Mouse (Mus musculus): ENCODE data around the gene Usp53. TPM values are rescaled to one million over a fixed set of nuclear protein-coding genes. Genes with fewer than 3 reads are reported as not detected.

The Usp53 gene
- polyA plus RNA-seq, 1 experiment from 2014 or later = 1.8 TPM

GRCm38 (mm10) chr3:122923147-122923546 lies 61.2 kb downstream of the Usp53 start:
- H3K4me3 ChIP-seq (ENCODE audit: inconsistent target) = no peak overlapping the region
- H3K79me2 ChIP-seq (ENCODE audit: inconsistent target) = peaks cover 22% of the 10 kb centered on the region
- no peak overlapping the region for H3K27ac ChIP-seq
- no peaks in the 10 kb centered on the region for H3K36me3 ChIP-seq (ENCODE audit: inconsistent target)
- WGBS (ENCODE audit: missing documents) = 92% methylated on average over 7 of the region's 7 CpGs

- Histone ChIP-seq H3K79me2 (ENCODE audit: inconsistent target) (peaks cover 22% of the 10 kb centered on the region), H3K27ac (no peak overlapping the region), H3K36me3 (ENCODE audit: inconsistent target) (no peaks in the 10 kb centered on the region), H3K4me3 (ENCODE audit: inconsistent target) (no peak overlapping the region)
- 93% methylated on average over 8 of the region's 8 CpGs for WGBS (ENCODE audit: missing documents)
Observed at GRCm38 (mm10) chr3:122921676-122922527, 62.4 kb downstream of the Usp53 start.

GRCm38 (mm10) chr3:122920572-122921435 lies 63.5 kb downstream of the Usp53 start:
- Histone ChIP-seq H3K36me3 (ENCODE audit: inconsistent target) (no peaks in the 10 kb centered on the region), H3K4me3 (ENCODE audit: inconsistent target) (no peak overlapping the region), H3K27ac (no peak overlapping the region), H3K79me2 (ENCODE audit: inconsistent target) (peaks cover 12% of the 10 kb centered on the region)
- 61% methylated on average over 8 of the region's 8 CpGs for WGBS (ENCODE audit: missing documents)

GRCm38 (mm10) chr3:122919260-122919659 lies 65.0 kb downstream of the Usp53 start, which contains the start of gene Gm10959:
Gm10959 (minus strand) TSS chr3:122919360.
- WGBS (ENCODE audit: missing documents) = 89% methylated on average over 7 of the region's 8 CpGs
- Histone ChIP-seq H3K27ac (no peak within 1 kb of the TSS), H3K4me3 (ENCODE audit: inconsistent target) (no peak within 1 kb of the TSS), H3K79me2 (ENCODE audit: inconsistent target) (no peaks in the 10 kb centered on the region), H3K36me3 (ENCODE audit: inconsistent target) (no peaks in the 10 kb centered on the region)

- 0% methylated on average over 2 of the region's 2 CpGs for WGBS (ENCODE audit: missing documents)
- H3K4me3 ChIP-seq (ENCODE audit: inconsistent target) = no peak overlapping the region
- no peak overlapping the region for H3K27ac ChIP-seq
- no peaks in the 10 kb centered on the region for H3K79me2 ChIP-seq (ENCODE audit: inconsistent target)
- H3K36me3 ChIP-seq (ENCODE audit: inconsistent target) = no peaks in the 10 kb centered on the region
Observed at GRCm38 (mm10) chr3:122918672-122919071, 65.6 kb downstream of the Usp53 start.

- no peaks in the 10 kb centered on the region for H3K36me3 ChIP-seq (ENCODE audit: inconsistent target)
- WGBS (ENCODE audit: missing documents) = 90% methylated on average over 6 of the region's 6 CpGs
- no peak overlapping the region for H3K4me3 ChIP-seq (ENCODE audit: inconsistent target)
- no peaks in the 10 kb centered on the region for H3K79me2 ChIP-seq (ENCODE audit: inconsistent target)
- no peak overlapping the region for H3K27ac ChIP-seq
Observed at GRCm38 (mm10) chr3:122916191-122916680, 68.1 kb downstream of the Usp53 start.

GRCm38 (mm10) chr3:122915493-122915892 lies 68.8 kb downstream of the Usp53 start:
- Histone ChIP-seq H3K27ac (no peak overlapping the region), H3K36me3 (ENCODE audit: inconsistent target) (no peaks in the 10 kb centered on the region), H3K4me3 (ENCODE audit: inconsistent target) (no peak overlapping the region), H3K79me2 (ENCODE audit: inconsistent target) (no peaks in the 10 kb centered on the region)
- WGBS (ENCODE audit: missing documents) = 36% methylated on average over 4 of the region's 5 CpGs

GRCm38 (mm10) chr3:122907841-122908240 lies 76.5 kb downstream of the Usp53 start:
- H3K27ac ChIP-seq = no peak overlapping the region
- H3K36me3 ChIP-seq (ENCODE audit: inconsistent target) = no peaks in the 10 kb centered on the region
- no peak overlapping the region for H3K4me3 ChIP-seq (ENCODE audit: inconsistent target)
- WGBS (ENCODE audit: missing documents) = 95% methylated on average over 2 of the region's 2 CpGs
- no peaks in the 10 kb centered on the region for H3K79me2 ChIP-seq (ENCODE audit: inconsistent target)

- H3K4me3 ChIP-seq (ENCODE audit: inconsistent target) = no peak overlapping the region
- WGBS (ENCODE audit: missing documents) = 48% methylated on average over 12 of the region's 12 CpGs
- H3K79me2 ChIP-seq (ENCODE audit: inconsistent target) = no peaks in the 10 kb centered on the region
- H3K27ac ChIP-seq = no peak overlapping the region
- no peaks in the 10 kb centered on the region for H3K36me3 ChIP-seq (ENCODE audit: inconsistent target)
Observed at GRCm38 (mm10) chr3:122903746-122904433, 80.4 kb downstream of the Usp53 start.

- no peak overlapping the region for H3K4me3 ChIP-seq (ENCODE audit: inconsistent target)
- no peaks in the 10 kb centered on the region for H3K36me3 ChIP-seq (ENCODE audit: inconsistent target)
- 72% methylated on average over 6 of the region's 6 CpGs for WGBS (ENCODE audit: missing documents)
- no peaks in the 10 kb centered on the region for H3K79me2 ChIP-seq (ENCODE audit: inconsistent target)
- H3K27ac ChIP-seq = no peak overlapping the region
Observed at GRCm38 (mm10) chr3:122898254-122898653, 86.1 kb downstream of the Usp53 start.

GRCm38 (mm10) chr3:122895189-122895731 lies 89.0 kb downstream of the Usp53 start:
- H3K27ac ChIP-seq = no peak overlapping the region
- WGBS (ENCODE audit: missing documents) = 90% methylated on average over 11 of the region's 11 CpGs
- no peaks in the 10 kb centered on the region for H3K36me3 ChIP-seq (ENCODE audit: inconsistent target)

GRCm38 (mm10) chr3:122894772-122895171 lies 89.5 kb downstream of the Usp53 start, which contains the start of gene Fabp2:
Fabp2 (plus strand) TSS chr3:122895072.
- Histone ChIP-seq H3K27ac (no peak within 1 kb of the TSS), H3K79me2 (ENCODE audit: inconsistent target) (no peaks in the 10 kb centered on the region), H3K36me3 (ENCODE audit: inconsistent target) (no peaks in the 10 kb centered on the region), H3K4me3 (ENCODE audit: inconsistent target) (no peak within 1 kb of the TSS)
- WGBS (ENCODE audit: missing documents) = 97% methylated on average over 3 of the region's 3 CpGs

More at GRCm38 (mm10) chr3:122895189-122895731, 89.0 kb downstream of the Usp53 start:
- Histone ChIP-seq H3K79me2 (ENCODE audit: inconsistent target) (no peaks in the 10 kb centered on the region), H3K4me3 (ENCODE audit: inconsistent target) (no peak overlapping the region)

GRCm38 (mm10) chr3:122888371-122888819 lies 95.9 kb downstream of the Usp53 start:
- H3K4me3 ChIP-seq (ENCODE audit: inconsistent target) = no peak overlapping the region
- H3K79me2 ChIP-seq (ENCODE audit: inconsistent target) = no peaks in the 10 kb centered on the region
- WGBS (ENCODE audit: missing documents) = 38% methylated on average over 5 of the region's 5 CpGs
- H3K36me3 ChIP-seq (ENCODE audit: inconsistent target) = no peaks in the 10 kb centered on the region
- no peak overlapping the region for H3K27ac ChIP-seq
